13 mouse cellular contexts compared by ENCODE assay signal in genomic region chr2:66797493-66797892, GRCm38 (mm10). TPM values are rescaled to one million over a fixed set of nuclear protein-coding genes. Genes with fewer than 3 reads are reported as not detected.
"Had no signal": no experiment of that assay in that cellular context is flagged by ENCODE, and none has a peak within 500 bp of the region (broad histone marks: within the 10 kb centered on the region; RNA-seq: fewer than 3 reads in every experiment).

No protein-coding gene starts in this region.

- H3K4me2 ChIP-seq: liver, embryonic 11.5 days; liver, embryonic 15.5 days; midbrain, embryonic 13.5 days had no signal

- H3K9ac ChIP-seq: liver, embryonic 15.5 days; midbrain, embryonic 13.5 days had no signal

- H3K9me3 ChIP-seq: limb, embryonic 10.5 days; liver, embryonic 15.5 days; midbrain, embryonic 13.5 days had no signal

- H3K27me3 ChIP-seq: liver, embryonic 15.5 days; midbrain, embryonic 13.5 days had no signal

- ATAC-seq: midbrain, embryonic 13.5 days had no signal

- H3K4me1 ChIP-seq: limb, embryonic 10.5 days; liver, embryonic 15.5 days; midbrain, embryonic 13.5 days had no signal

- H3K36me3 ChIP-seq: limb, embryonic 10.5 days; liver, embryonic 15.5 days; midbrain, embryonic 13.5 days had no signal

- DNase-seq: kidney, postnatal 10 days; kidney, postnatal 4 days; lung, adult 2 months; right cerebral cortex, postnatal 14 days; thymus, postnatal 14 days had no signal

- H3K27ac ChIP-seq: layer of hippocampus, adult 2 months; left cerebral cortex, adult 2 months; limb, embryonic 10.5 days; liver, embryonic 15.5 days; midbrain, embryonic 13.5 days; stomach, postnatal 0 days had no signal

- H3K4me3 ChIP-seq: layer of hippocampus, adult 2 months; left cerebral cortex, adult 2 months; limb, embryonic 10.5 days; liver, embryonic 15.5 days; midbrain, embryonic 13.5 days had no signal

RNA-seq across cellular contexts. Expression of gene Scn7a, which starts 12.8 kb away (rescaled TPM):
- total RNA-seq: megakaryocyte progenitor cell, adult 5-6 weeks had no signal
- polyA plus RNA-seq: liver, embryonic 15.5 days had no signal
